Comparison of ENCODE assay signal across 8 mouse cellular contexts in genomic region chr8:83998231-83999056, GRCm38 (mm10). TPM values are rescaled to one million over a fixed set of nuclear protein-coding genes. Genes with fewer than 3 reads are reported as not detected.
DNase-seq lines count a peak whose midpoint lies in the region; ATAC-seq and TF ChIP-seq lines count a peak whose summit lies in the region.

No protein-coding gene starts in this region.

- peaks cover 2% of the 10 kb centered on the region; the same call in 1 of the 2 replicates for H3K9me3 ChIP-seq in G1E (replicated peaks)
- H3K9me3 ChIP-seq in neural tube, embryonic 13.5 days, result no peaks in the 10 kb centered on the region

- H3K27me3 ChIP-seq in G1E (ENCODE audit: insufficient read depth, low read length), result no peaks in the 10 kb centered on the region
- no peaks in the 10 kb centered on the region for H3K27me3 ChIP-seq in kidney, adult 2 months (replicated peaks; ENCODE audit: control insufficient read depth, insufficient read depth, low read length)
- peaks cover 33% of the 10 kb centered on the region for H3K27me3 ChIP-seq in neural tube, embryonic 13.5 days

- peak; percentile 91 for DNase-seq in A20 (ENCODE audit: low read depth, low spot score)
- DNase-seq in G1E (ENCODE audit: low spot score), result peak; percentile 69
- peak; percentile 68 to 69 for DNase-seq in cerebellum, postnatal 25 days
- peak; percentile 33 to 40 for DNase-seq in gastrocnemius, postnatal 36 days
- peak; percentile 80 for DNase-seq in kidney, adult 2 months
- peak; percentile 67 for DNase-seq in lung, adult 2 months
- DNase-seq in thymus, postnatal 14 days, result peak; percentile 83

- 14% methylated on average over 92 of the region's 92 CpGs for WGBS in kidney, adult 2 months
- 8% methylated on average over 92 of the region's 92 CpGs for WGBS in lung, adult 2 months
- WGBS in neural tube, embryonic 13.5 days, result under 1% methylated on average over 76 of the region's 92 CpGs

- peak overlapping the region; percentile 85 for H3K9ac ChIP-seq in neural tube, embryonic 13.5 days

- intact Hi-C loops in gastrocnemius, postnatal 36 days (cut with DNase I), result no loop called here

- H3K36me3 ChIP-seq in G1E (replicated peaks), result peaks cover 71% of the 10 kb centered on the region
- no peaks in the 10 kb centered on the region for H3K36me3 ChIP-seq in kidney, adult 2 months (ENCODE audit: control insufficient read depth, insufficient read depth, low read length)
- H3K36me3 ChIP-seq in neural tube, embryonic 13.5 days, result peaks cover 35% of the 10 kb centered on the region

- H3K4me1 ChIP-seq in G1E (ENCODE audit: insufficient read depth, low read depth, low read length), result peaks cover 62% of the 10 kb centered on the region
- peaks cover 12% of the 10 kb centered on the region; the same call in 1 of the 2 replicates for H3K4me1 ChIP-seq in kidney, adult 2 months (ENCODE audit: control insufficient read depth, insufficient read depth, low read length)
- H3K4me1 ChIP-seq in lung, adult 2 months (ENCODE audit: control insufficient read depth, insufficient read depth, low read length), result peaks cover 6% of the 10 kb centered on the region; the same call in 1 of the 2 replicates
- peaks cover 38% of the 10 kb centered on the region for H3K4me1 ChIP-seq in neural tube, embryonic 13.5 days (replicated peaks)

- peak overlapping the region; percentile 83 for H3K27ac ChIP-seq in kidney, adult 2 months (ENCODE audit: insufficient read depth, low read depth, low read length)
- H3K27ac ChIP-seq in neural tube, embryonic 13.5 days (replicated peaks), result peak overlapping the region; percentile 92

- peak; percentile 27; the same call in 1 of the 2 replicates for TF ChIP-seq CTCF in G1E (IDR thresholded peaks at IDR 0.05; ENCODE audit: low read depth, low read length)
- peak; percentile 49 for TF ChIP-seq CTCF in kidney, adult 2 months (conservative IDR thresholded peaks at IDR 0.05; ENCODE audit: insufficient read depth, insufficient read length, low read depth, low read length)
- TF ChIP-seq CTCF in lung, adult 2 months (IDR thresholded peaks at IDR 0.05; ENCODE audit: insufficient read depth, low read length), result peak; percentile 21; the same call in 1 of the 2 replicates

- peak overlapping the region; percentile 90 for H3K4me3 ChIP-seq in G1E (ENCODE audit: low read depth, low read length)
- H3K4me3 ChIP-seq in kidney, adult 2 months (ENCODE audit: insufficient read depth, low read depth, low read length), result peak overlapping the region; percentile 60
- H3K4me3 ChIP-seq in lung, adult 2 months (replicated peaks; ENCODE audit: extremely low read depth, low read depth, low read length), result peak overlapping the region; percentile 65
- peak overlapping the region; percentile 79 for H3K4me3 ChIP-seq in neural tube, embryonic 13.5 days

- no peak for TF ChIP-seq POLR2A in kidney, adult 2 months (IDR thresholded peaks at IDR 0.05; ENCODE audit: low read depth, low read length)
- TF ChIP-seq POLR2A in lung, adult 2 months (IDR thresholded peaks at IDR 0.05; ENCODE audit: borderline replicate concordance, extremely low read depth, low read depth, low read length), result no peak

- no peak for ATAC-seq in G1E (ENCODE audit: extremely low read depth, insufficient number of reproducible peaks, low FRiP score, poor library complexity, severe bottlenecking)
- peak; percentile 16; the same call in 1 of the 2 replicates for ATAC-seq in neural tube, embryonic 13.5 days (ENCODE audit: low read depth)

- H3K4me2 ChIP-seq in neural tube, embryonic 13.5 days, result peak overlapping the region; percentile 81

RNA-seq across cellular contexts. Expression of gene Samd1, which starts 1.0 kb away (rescaled TPM):
- total RNA-seq in G1E (2014; fragmentation: Nextera tagmentation) (88.0 and 93.8 TPM in 2 replicates), G1E (2017) (64.1 and 80.8 TPM in 2 replicates)
- 246 and 262 TPM in 2 replicates for polyA plus RNA-seq in G1E (2012)
- 10 to 100 TPM; 13.0 TPM for total RNA-seq in gastrocnemius, postnatal 36 days (2021)
- polyA plus RNA-seq in kidney, adult 2 months (2012; rRNA removed), result 37.2 and 44.5 TPM in 2 replicates
- polyA plus RNA-seq in lung, adult 2 months (2012; rRNA removed), result 37.0 and 37.9 TPM in 2 replicates
- 8.0 and 8.3 TPM in 2 replicates for polyA plus RNA-seq in neural tube, embryonic 13.5 days (2015; fragmentation: Nextera tagmentation; extraction: Ambion mirVana)

RNA-seq across cellular contexts. Expression of gene 1700067K01Rik, which starts 2.9 kb away (rescaled TPM):
- total RNA-seq in G1E (2014; fragmentation: Nextera tagmentation), result 0.78 TPM in 1 of 2 replicates, not detected in the other
- total RNA-seq in G1E (2017), result 0.35 and 0.82 TPM in 2 replicates
- 0.92 and 1.2 TPM in 2 replicates for polyA plus RNA-seq in G1E (2012)
- under 1 TPM in 1 of 2 experiments, not detected in 1; 0.48 TPM for total RNA-seq in gastrocnemius, postnatal 36 days (2021)
- 5.1 and 7.0 TPM in 2 replicates for polyA plus RNA-seq in kidney, adult 2 months (2012; rRNA removed)
- polyA plus RNA-seq in lung, adult 2 months (2012; rRNA removed), result 0.35 and 0.36 TPM in 2 replicates
- 0.62 and 0.87 TPM in 2 replicates for polyA plus RNA-seq in neural tube, embryonic 13.5 days (2015; fragmentation: Nextera tagmentation; extraction: Ambion mirVana)

RNA-seq across cellular contexts. Expression of gene 2210011C24Rik, which starts 13.5 kb away (rescaled TPM):
- total RNA-seq in G1E (2014; fragmentation: Nextera tagmentation), result not detected in 2 replicates
- not detected in 2 replicates for total RNA-seq in G1E (2017)
- not detected in 2 replicates for polyA plus RNA-seq in G1E (2012)
- total RNA-seq in gastrocnemius, postnatal 36 days (2021), result 1 to 10 TPM; 2.6 to 5.6 TPM
- 9.1 and 14.3 TPM in 2 replicates for polyA plus RNA-seq in kidney, adult 2 months (2012; rRNA removed)
- 29.5 and 57.0 TPM in 2 replicates for polyA plus RNA-seq in lung, adult 2 months (2012; rRNA removed)
- 1.0 TPM in 1 of 2 replicates, not detected in the other for polyA plus RNA-seq in neural tube, embryonic 13.5 days (2015; fragmentation: Nextera tagmentation; extraction: Ambion mirVana)

RNA-seq across cellular contexts. Expression of gene Palm3, which starts 22.8 kb away (rescaled TPM):
- total RNA-seq in G1E (2014; fragmentation: Nextera tagmentation), result not detected in 2 replicates
- 0.06 TPM in 1 of 2 replicates, not detected in the other for total RNA-seq in G1E (2017)
- polyA plus RNA-seq in G1E (2012), result 0.12 and 0.15 TPM in 2 replicates
- under 1 TPM; 0.10 to 0.12 TPM for total RNA-seq in gastrocnemius, postnatal 36 days (2021)
- polyA plus RNA-seq in kidney, adult 2 months (2012; rRNA removed), result 7.8 and 7.9 TPM in 2 replicates
- polyA plus RNA-seq in lung, adult 2 months (2012; rRNA removed), result 0.42 and 0.89 TPM in 2 replicates
- polyA plus RNA-seq in neural tube, embryonic 13.5 days (2015; fragmentation: Nextera tagmentation; extraction: Ambion mirVana), result 7.4 and 8.5 TPM in 2 replicates

RNA-seq across cellular contexts. Expression of gene Prkaca, which starts 25.7 kb away (rescaled TPM):
- 88.6 and 99.3 TPM in 2 replicates for total RNA-seq in G1E (2014; fragmentation: Nextera tagmentation)
- 32.2 and 34.4 TPM in 2 replicates for total RNA-seq in G1E (2017)
- polyA plus RNA-seq in G1E (2012), result 46.6 and 46.9 TPM in 2 replicates
- total RNA-seq in gastrocnemius, postnatal 36 days (2021), result 100 to 1,000 TPM; 148 to 165 TPM
- 88.3 and 95.6 TPM in 2 replicates for polyA plus RNA-seq in kidney, adult 2 months (2012; rRNA removed)
- polyA plus RNA-seq in lung, adult 2 months (2012; rRNA removed), result 57.0 and 79.9 TPM in 2 replicates
- 203 and 207 TPM in 2 replicates for polyA plus RNA-seq in neural tube, embryonic 13.5 days (2015; fragmentation: Nextera tagmentation; extraction: Ambion mirVana)

Comparison
In these comparisons a context has a peak if more than half of its experiments do, and no peak if none do; other contexts are left out.
1. DNase-seq: peak in every context shown above with its lines; median percentile 91 in A20; 83 in thymus, postnatal 14 days; 80 in kidney, adult 2 months; 69 in G1E; 68 in cerebellum, postnatal 25 days; 67 in lung, adult 2 months; 36 in gastrocnemius, postnatal 36 days.